Mouse (Mus musculus) cerebellum, adult 9-11 months (tissue): ENCODE results near the gene Tbx2.

Experiments used
- DNase-seq: peaks from one replicate; pipeline ENCODE4 v3.0.0; 2022

Tbx2 gene

DNA sequence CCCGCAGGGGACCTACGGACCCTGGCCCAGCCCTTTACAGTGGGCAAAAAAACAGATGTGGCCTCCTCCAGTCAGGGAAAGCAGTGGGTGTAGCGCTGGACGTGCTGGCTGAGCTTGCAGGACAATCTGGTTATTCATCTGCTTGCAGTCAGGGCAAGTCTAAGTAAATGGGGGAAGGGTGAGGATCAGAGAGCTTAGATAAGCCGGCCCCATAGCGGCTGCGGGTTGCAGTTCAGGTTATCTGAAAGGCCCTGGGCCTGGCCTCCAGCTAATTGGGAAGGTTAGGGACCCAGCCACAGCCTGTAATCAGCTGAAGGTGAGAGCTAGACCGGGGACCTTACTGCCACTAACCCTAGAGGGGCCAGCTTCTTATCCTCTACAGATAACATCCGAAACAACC, 5.0 kb upstream of the Tbx2 start:
- no peak for DNase-seq

DNA sequence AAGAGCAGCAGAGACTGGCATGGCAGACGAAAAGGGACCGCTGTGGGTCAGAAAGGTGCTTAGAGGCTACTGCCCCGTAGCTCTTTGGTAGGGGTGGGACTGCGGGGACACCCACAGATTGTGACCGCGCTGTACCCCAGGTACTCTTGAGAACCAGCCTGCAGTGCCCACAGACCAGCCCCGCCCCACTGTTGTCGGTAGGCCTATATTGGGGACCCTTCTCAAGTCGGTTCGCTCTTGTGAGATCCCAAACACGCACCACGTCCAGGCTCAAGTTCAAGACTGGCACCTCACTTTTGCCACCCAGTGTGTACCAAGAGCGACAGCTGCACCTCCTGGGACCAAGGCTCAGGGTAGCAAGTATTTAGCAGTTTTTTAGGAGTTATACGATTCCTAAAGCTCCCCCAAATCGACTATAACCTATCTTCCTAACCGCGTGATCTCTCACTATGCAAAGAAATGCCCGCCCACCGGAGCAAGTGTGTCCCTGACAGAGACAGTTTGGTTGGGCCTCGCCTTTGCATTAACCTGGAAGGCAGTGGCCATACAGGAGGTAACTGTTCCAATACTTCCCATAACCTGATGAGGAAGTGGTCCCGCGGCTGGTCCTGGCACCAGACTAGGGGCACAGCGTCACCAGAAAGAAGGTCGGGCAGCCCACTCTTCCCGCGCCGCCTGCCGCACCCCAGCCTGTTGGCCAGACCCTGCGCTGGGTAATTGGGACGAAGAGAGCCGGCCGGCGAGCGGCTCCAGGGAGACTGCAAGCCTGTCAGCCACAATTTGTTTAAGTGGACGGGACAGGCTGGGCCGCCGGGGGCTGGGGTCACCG, 3.4 kb upstream of the Tbx2 start:
- no peak for DNase-seq

DNA sequence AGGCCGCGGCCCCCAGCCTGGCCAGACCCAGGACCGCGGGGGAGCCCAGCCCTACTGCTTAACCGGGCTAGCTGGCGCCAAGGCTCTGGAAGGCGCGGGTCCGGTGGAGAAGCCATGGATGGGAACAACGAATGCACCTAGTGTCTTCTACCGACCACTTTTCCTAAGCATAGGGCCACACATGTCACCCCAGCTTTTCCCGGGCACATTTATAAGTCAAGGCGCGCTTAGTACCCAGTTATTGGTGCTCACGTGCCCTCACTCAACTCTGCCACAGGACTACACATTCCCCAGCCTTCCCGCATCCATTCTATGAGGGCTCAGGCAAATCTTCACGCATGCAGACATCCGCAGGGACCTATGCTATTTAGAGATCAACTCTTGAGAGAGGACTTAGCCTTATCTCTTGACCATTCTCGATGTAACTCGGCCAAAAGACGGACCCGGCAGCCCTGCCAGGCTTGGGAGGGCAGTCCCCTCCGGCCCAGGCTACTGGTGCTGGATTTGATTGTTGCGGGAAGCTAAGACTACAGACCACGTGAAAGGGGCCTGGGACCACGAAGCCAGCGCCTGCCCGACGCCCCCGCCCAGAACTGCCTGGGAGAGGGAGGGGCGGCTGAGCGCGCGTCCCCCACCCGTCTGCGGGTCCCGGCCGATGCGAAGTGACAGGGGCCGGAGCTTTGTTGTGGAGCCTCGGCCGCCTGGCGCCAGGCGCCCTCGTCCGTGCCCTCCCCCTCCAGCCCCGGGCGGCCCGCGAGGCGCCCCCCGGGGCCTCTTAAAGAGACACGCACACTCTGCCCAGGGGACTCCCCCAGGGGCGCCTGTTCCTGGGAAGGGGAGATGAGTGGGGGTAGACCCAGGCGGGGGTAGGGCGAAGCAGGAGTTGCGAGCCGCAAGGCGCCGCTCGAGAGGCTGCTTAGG, 2.6 kb upstream of the Tbx2 start:
- no peak for DNase-seq

DNA sequence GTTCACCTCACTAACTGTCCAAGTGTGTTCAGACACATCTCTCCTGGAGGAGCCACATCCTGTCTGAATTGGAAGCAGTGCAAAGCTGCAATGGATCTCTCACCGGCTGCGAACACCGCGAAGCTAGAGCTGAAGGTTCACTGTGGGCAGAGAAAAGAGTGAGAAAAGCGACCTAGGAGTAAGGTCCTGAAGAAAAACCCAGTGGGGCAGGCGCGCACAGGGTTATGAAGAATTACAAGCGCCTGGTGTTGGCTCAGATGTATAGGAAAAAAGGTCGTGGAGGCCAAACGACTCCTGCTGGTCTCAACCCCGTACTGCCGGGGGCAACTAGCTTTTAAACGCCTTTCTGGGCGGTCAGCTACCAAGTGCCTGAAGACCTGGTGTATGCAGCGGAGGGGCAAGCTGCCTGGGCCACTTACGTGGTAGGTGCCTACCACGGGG, 1.4 kb upstream of the Tbx2 start:
- no peak for DNase-seq

DNA sequence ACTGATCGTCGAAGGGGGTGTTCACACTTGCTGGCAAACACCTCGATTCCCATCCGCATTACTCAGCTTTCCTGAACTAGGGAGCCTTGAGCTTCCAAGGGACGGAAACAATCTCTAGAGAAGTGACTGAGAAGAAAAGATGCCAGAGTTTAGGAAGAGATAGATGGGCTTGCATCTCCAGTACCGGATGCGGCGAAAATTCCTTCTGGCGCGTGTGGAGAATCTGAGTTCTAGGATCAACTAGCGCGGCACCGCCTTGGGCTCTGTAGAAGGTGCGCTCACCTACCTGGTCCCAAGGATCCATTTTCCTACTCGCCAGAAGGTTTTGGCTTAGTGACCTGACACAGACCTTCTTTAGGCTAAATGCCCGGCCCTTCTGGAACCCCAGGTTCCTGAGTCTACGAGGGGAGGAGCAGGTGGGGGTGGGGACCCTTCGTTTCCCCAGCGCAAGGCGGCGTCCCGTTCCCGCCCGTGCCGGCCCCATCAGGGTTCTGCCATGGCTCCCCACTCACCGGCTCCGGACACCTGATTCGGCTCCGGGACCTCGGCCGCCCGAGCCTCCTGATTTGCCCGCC, 608 bp upstream of the Tbx2 start:
- no peak for DNase-seq

DNA sequence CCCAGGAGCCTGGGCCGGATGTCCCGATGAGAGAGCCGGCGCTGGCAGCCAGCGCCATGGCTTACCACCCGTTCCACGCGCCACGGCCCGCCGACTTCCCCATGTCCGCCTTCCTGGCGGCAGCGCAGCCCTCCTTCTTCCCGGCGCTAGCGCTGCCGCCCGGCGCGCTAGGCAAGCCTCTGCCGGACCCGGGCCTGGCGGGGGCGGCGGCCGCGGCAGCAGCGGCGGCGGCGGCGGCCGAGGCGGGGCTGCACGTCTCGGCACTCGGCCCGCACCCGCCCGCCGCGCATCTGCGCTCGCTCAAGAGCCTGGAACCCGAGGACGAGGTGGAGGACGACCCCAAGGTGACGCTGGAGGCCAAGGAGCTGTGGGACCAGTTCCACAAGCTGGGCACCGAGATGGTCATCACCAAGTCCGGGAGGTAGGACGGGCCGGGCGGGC, 750 bp downstream of the Tbx2 start:
- no peak for DNase-seq

DNA sequence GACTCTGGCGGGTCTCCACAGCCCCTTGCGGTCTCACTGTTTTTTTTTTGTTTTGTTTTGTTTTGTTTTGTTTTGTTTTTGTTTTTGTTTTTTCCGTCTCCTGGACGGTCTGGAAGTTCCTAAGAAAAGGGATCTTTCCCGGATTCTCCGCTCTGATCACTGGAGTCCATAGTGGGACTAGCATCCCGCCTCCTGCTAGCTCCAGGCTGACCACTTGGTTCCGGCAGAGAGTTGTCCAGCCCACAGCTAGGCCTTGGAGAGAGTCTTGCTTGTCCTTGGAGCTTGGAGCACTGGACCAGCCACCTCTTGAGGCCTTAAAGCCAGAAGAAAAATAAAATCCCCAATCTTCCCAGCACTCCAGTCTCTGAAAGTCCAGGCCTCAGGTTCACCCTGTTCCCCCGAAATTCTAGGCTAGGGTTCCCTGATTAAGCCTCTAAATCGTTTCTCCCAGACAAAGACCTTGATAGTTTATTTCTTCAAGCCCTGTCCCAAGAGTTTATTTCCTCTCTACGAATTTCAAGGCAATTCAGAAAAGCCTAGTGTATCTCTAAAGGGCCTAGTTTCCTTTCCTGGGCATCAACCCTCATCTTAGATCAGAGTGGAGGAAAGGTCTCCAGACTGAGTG, 1.5 kb downstream of the Tbx2 start:
- DNase-seq: no peak

DNA sequence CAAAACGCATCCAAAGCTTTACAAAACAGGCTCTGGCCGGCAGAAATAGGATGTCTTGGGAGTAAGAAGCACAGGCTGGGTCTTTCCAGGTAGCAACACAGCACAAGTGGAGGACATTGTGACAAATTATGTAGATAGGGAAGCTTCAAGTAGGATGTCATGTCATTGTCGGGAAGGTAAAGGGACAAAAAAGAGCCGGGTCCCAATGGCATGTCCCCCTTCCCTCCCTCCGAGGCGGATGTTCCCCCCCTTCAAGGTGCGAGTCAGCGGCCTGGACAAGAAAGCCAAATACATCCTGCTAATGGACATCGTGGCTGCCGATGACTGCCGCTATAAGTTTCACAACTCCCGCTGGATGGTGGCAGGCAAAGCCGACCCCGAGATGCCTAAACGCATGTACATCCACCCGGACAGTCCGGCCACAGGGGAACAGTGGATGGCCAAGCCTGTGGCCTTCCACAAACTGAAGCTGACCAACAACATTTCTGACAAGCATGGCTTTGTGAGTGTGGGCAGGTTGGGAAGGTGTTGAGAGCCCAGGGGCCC, 2.1 kb downstream of the Tbx2 start:
- DNase-seq: no peak

DNA sequence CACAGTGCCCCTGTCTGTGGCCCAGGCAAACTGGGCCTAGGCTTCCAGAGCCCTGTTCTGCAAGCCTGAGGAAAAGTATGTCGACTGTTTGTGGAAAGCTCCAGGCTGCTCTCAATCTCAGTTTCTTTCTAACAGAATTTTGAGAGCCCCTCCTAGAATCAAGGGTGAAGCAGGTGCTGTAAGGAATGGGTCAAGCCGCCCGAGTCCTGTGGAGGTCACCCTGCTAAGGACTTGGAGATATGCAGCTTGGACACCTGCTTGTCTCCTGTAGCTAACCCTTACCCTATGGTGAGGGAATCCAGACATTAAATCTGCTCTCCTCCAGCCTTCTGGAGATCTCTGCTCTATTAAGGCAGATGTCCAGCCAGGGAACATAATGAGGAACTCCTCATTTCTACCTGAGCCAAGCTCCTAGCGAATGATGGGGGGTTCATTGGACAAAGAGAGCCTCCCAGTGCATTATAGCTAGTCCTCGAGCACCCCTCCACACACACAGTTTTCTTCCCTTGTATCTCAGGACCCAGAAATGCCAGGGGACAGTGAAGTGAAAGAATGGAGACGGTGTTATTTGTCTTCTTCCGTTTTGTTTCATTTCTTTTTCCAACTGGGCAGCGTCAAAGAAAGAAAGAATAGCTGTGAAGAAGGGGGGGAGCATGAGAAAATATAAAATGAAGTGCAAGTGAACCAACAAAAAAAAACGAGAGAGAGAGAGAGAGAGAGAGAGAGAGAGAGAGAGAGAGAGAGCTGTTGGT, 2.8 kb downstream of the Tbx2 start:
- DNase-seq: no peak

DNA sequence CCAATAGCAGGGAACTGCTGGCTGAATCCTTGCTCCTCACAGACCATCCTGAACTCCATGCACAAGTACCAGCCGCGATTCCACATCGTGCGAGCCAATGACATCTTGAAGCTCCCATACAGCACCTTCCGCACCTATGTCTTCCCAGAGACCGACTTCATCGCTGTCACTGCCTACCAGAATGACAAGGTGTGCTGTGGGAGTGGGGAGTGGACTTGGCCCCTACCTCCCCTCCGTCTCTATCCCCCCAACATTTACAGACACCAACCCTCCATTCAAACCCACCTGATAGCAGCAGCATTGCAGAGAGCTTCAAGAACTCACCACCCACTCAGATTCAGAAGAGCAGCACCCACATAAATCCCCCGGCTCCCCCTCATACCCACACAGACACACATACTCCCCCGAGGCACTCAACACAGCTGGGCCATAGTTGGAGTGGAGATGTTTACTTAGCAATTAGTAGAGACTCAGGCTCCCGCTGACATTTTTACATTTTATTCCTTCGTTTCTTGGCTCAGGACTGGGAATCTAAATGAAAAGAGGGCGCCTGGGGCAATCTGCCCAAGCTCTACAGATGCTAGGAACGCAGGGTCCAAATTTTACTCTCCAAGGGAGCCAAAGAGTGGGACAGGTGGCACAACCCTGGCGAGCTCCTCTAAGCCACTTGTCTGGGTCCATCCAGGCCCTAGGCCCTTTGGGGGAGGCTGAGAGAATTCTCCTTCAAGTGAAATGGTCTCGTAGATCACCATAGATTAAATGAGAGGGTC, 3.6 kb downstream of the Tbx2 start:
- no peak for DNase-seq

DNA sequence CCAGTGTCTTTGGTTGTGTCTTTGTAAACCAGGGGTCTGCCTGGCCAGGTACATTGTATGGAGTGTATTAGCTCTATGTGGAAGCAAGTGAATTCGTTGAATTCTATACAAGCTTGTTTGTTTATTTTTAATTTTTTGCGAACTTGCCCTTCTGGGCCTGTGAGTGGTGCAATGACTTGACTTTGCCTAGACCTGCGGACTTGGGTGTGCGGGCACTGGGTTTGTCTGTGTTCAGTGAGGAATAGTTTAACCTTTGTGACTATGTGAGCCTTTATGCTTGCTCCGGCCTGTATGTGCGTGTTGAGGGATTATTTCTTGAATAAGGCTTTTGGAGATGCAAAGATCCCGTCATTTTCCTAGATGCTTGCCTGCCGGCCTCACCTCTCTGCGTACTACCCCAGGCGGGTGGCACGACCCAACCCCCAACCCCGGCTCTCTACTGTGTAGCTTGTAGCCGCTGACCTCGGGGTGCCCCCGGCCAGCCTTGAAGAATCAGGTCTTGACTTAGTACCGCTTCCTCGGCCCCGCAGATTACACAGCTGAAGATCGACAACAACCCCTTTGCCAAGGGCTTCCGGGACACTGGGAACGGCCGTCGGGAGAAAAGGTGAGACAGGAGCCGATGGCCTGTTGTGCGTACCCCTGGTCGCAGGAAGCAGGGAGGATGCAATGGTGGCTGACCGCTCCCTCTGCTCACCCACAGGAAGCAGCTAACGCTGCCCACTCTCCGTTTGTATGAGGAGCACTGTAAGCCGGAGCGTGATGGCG, 4.4 kb downstream of the Tbx2 start:
- no peak for DNase-seq

DNA sequence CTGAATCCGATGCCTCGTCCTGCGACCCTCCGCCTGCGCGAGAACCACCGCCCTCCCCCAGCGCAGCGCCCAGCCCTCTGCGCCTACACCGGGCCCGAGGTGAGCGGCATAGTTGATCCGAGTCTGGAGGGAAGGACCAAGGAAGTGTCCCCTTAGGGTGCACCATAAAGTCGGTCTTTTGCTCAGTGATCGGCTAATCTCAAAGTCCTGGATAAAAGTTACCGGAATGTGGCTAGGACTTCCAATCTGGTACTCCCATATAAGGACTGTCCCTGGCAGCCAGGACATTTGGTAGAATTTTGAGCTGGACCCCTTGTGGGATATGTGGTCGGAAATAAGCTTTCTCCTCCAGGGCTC, 4.9 kb downstream of the Tbx2 start:
- no peak for DNase-seq

DNA sequence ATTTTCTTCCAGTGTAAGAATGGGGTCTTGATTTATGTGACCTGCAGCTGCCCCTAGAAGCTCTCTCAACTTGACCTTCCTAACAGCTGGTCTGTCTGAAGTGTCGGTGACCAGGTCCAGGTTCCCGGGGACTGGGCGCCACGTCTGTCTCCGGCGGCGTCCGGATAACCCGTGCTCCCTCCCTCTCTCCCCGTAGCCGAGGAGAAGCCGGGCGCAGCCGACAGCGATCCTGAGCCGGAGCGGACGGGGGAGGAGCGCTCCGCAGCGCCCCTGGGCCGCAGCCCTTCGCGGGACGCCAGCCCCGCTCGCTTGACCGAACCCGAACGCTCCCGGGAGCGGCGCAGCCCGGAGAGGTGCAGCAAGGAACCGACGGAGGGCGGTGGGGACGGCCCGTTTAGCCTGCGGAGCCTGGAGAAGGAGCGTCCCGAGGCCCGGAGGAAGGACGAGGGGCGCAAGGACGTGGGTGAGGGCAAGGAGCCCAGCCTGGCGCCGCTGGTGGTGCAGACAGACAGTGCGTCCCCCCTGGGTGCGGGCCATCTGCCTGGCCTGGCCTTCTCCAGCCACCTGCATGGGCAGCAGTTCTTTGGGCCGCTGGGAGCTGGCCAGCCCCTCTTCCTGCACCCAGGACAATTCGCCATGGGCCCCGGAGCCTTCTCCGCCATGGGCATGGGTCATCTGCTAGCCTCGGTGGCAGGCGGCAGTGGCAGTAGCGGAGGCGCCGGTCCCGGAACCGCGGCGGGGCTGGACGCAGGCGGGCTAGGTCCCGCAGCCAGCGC, 5.5 kb downstream of the Tbx2 start:
- no peak for DNase-seq

DNA sequence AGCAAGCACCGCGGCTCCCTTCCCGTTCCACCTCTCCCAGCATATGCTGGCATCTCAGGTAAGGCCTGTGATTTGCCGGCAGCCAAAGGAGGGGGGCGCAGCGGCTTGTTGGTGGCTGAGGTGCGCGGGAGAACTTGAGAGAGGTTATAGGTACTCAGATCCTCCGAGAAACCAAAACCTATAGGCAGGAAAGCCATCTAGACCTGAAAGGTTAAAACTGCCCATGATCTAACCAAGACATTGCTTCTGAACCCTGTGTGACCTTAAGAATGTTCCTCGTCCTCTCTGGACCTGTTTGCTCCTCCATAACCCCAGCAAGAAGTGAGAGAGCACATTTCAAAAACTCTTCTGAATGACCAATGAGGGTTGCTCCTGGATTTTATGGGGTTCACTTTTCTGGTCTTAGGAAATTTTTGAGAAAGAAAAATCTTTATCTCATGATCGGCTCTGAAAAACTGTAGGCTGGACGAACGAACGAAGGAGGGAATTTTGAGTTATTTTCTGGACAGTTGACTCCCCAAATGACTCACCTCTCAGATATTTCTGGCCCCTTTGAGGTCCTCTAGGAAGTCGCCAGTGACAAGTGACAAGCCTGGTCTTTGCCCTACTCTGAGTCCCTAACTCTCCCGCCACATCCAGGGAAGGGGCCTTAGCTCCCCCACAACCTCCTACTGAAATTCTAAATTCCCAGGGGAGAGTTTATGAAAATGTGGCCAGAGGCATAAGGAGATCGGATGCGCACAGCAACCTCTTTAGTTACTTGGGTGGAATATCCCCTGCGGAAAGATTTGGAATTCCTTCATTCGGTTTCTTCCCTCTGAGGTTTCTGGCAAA, 6.3 kb downstream of the Tbx2 start:
- DNase-seq: no peak

DNA sequence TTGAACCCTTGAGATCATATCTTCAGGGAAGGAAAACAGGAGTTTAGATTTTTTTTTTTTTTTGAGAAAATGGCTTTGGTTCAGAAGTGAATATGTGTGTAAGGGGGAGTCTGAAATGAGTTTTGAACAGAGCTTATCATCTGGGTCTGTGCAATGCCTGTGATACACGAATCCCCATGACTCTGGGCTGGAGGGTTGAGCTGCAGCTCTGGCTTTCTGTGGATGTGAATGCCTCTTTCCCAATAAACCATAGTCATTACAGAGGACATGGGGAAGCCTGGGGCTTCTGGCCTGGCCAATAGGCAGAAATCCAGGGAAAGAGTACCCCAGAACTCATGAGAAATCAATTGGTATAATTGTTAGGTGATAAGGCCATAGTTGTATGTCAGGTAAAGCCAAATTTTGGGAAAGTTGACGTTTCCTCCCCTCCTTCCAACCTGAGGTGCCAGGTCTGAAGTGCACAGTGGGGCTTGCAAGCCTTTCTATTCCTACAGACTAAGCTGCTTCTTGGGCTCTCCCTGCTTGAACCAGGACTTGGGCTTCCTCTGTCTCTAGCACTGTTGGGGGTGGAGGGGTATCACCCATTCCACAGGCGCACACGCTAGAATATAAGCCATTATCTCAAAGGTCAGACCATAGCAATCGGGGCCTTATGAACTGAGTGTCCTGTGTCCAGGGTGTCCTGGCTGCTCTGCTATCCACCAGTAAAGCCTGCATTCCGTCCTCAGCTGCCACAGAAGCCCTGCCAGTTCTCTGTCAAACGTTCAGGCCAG, 7.1 kb downstream of the Tbx2 start:
- DNase-seq: no peak

DNA sequence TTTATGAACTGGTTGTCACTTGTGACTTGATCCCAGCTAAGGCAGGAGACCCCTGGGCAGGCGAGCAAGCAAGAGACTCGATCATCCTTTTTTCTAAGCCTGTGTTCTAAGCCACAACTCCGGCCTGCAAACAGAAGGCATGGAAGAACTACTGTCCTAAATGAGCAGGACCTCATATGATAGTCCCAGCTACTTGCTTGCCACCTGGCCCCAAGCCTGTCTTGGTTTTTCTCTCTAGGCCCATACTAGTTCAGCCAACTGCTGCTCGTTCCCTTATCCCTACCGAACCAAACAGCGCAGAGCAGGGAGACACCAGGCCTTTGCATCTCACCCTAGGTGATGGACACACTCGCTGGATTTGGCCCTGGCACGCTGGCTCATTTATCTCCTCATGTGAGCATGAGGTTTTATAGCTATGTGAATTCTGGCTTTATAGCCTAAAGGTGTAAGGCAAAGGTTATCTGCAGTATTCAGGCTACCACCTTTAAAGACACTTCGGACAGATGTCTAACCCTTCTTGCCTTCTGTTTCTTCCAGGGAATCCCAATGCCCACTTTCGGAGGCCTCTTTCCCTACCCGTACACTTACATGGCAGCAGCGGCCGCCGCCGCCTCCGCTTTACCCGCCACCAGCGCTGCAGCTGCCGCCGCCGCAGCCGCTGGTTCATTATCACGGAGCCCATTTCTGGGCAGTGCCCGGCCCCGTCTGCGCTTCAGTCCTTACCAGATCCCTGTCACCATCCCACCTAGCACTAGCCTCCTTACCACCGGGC, 7.9 kb downstream of the Tbx2 start:
- DNase-seq: no peak

DNA sequence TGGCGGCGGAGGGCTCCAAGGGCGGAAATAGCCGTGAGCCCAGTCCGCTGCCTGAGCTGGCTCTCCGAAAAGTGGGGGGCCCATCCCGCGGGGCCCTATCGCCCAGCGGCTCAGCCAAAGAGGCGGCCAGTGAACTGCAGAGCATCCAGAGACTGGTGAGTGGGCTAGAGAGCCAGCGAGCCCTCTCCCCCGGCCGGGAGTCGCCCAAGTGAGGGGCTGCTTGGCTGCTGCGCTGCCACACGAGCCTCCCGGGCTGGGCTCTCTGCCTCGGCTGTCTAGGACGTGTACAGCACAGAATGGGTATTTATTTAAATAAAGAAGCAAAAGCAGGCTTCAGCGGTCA, 8.4 kb downstream of the Tbx2 start:
- DNase-seq: no peak
